Mouse (Mus musculus) cortical plate, adult 2 months (tissue): ENCODE results near the gene Stk36.
A peak's percentile ranks its signal among the peaks of the same experiment; 100 is the strongest.

Experiments used
- CTCF ChIP-seq: fragments of 200-500 bp; IDR thresholded peaks from 2 replicates; pipeline ENCODE4 v1.5.1; 2011; ENCODE audit warnings: mild to moderate bottlenecking, control low read depth, low read length; ENCODE audit not compliant: insufficient read depth; ENCODE audit errors: extremely low read depth
- POLR2A ChIP-seq: fragments of 200-500 bp; IDR thresholded peaks from 2 replicates; pipeline ENCODE4 v1.6.1; 2011; ENCODE audit warnings: mild to moderate bottlenecking, low read length, control low read depth; ENCODE audit not compliant: insufficient read depth; ENCODE audit errors: extremely low read depth

DNA sequence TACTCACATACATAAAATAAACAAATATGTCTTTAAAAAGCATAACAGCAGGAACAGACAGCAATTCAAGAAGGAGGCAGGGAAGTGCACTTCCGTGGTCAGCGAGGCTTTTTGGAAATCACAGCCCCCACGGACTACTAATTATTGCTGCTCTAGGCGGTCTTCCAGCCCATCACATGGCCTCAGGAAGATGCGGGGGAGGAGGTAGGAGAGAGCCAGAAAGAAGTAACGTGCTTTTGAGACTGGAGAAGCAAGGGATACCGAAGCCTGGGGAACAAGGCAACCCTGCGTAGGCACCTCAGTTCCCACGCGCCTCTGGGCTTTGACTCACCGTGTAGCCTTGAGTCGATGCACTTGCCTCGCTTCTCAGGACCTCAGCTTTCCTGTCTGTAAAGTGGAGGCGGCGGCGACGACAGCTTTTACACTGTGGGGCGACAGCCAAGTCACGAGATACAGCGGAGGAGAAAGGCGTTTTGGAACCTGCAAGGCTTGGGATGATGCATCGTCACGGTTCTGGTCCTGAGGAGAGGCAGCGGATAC, 13.9 kb upstream of the Stk36 start:
- TF ChIP-seq POLR2A (peak; percentile 41; the same call in 1 of the 2 replicates), CTCF (no peak)
